Mouse (Mus musculus) liver, embryonic 16.5 days (tissue): Measurements from ENCODE around the gene Cltb. TPM values are rescaled to one million over a fixed set of nuclear protein-coding genes. Genes with fewer than 3 reads are reported as not detected.

ENCODE experiments used
- ATAC-seq: fragments of 200-750 bp; cut with Nextera tagmentation; 2 replicates; pipeline ENCODE4 v1.8.0; 2017; ENCODE audit warnings: low read depth, mild to moderate bottlenecking, moderate number of reproducible peaks, moderate library complexity
- H3K27ac ChIP-seq: fragments of 300-500 bp; sonication (generic); 2 replicates; pipeline ENCODE4 v1.5.1; 2014; ENCODE audit warnings: mild to moderate bottlenecking, low read length
- H3K27me3 ChIP-seq: fragments of 300-500 bp; sonication (generic); 2 replicates; pipeline ENCODE4 v1.6.1; 2014; ENCODE audit warnings: low read depth, low read length, mixed read lengths; ENCODE audit not compliant: control insufficient read depth, insufficient read depth
- H3K36me3 ChIP-seq: fragments of 300-500 bp; sonication (generic); 2 replicates; pipeline ENCODE4 v1.6.1; 2014; ENCODE audit warnings: mild to moderate bottlenecking; ENCODE audit not compliant: control insufficient read depth, insufficient read depth
- H3K4me1 ChIP-seq: fragments of 300-500 bp; sonication (generic); 2 replicates; pipeline ENCODE4 v1.6.1; 2014; ENCODE audit warnings: low read depth, low read length, mixed read lengths; ENCODE audit not compliant: control insufficient read depth
- H3K4me2 ChIP-seq: fragments of 300-500 bp; sonication (generic); 2 replicates; pipeline ENCODE4 v1.6.1; 2014; ENCODE audit warnings: low read depth, low read length, mixed read lengths
- H3K4me3 ChIP-seq: fragments of 300-500 bp; sonication (generic); 2 replicates; pipeline ENCODE4 v1.5.1; 2014; ENCODE audit warnings: low read depth, mild to moderate bottlenecking, low read length
- H3K9ac ChIP-seq: fragments of 300-500 bp; sonication (generic); 2 replicates; pipeline ENCODE4 v1.6.1; 2014; ENCODE audit warnings: low read depth, low read length
- H3K9me3 ChIP-seq: fragments of 300-500 bp; sonication (generic); replicated peaks from 2 replicates; pipeline ENCODE4 v1.6.1; 2016; ENCODE audit warnings: low read length; ENCODE audit not compliant: control insufficient read depth
- WGBS: fragments of 180-500 bp; shearing (Covaris S2); extraction: QIAGEN DNeasy Blood & Tissue Kit; methylation state at CpG from one replicate; pipeline ENCODE4 v1.1.7; 2014; ENCODE audit not compliant: insufficient replicate concordance; 5-methylcytosine and 5-hydroxymethylcytosine counted together
- polyA plus RNA-seq: library from polyadenylated mRNA; unstranded; fragments of >200 nt; fragmentation: Nextera tagmentation; extraction: Ambion mirVana; gene quantifications from 2 replicates; pipeline ENCODE4 v1.2.1, GENCODE M21; 2015

Gene Cltb
- polyA plus RNA-seq, 1 experiment from 2014 or later = 30.8 TPM

- H3K27ac ChIP-seq = peak overlapping the region; percentile 77
- ATAC-seq = peak; percentile 49
- peaks cover 16% of the 10 kb centered on the region for H3K4me1 ChIP-seq
- H3K36me3 ChIP-seq = peaks cover 15% of the 10 kb centered on the region
- H3K9me3 ChIP-seq = no peaks in the 10 kb centered on the region
- H3K9ac ChIP-seq = peak overlapping the region; percentile 99
- WGBS = 9% methylated on average over 45 of the region's 45 CpGs
- H3K4me3 ChIP-seq = peak overlapping the region; percentile 95
- H3K4me2 ChIP-seq = peak overlapping the region; percentile 92
- H3K27me3 ChIP-seq = no peaks in the 10 kb centered on the region
Measured at GRCm38 (mm10) chr13:54564232-54565200, 46.6 kb downstream of the Cltb start.

- Histone ChIP-seq H3K36me3 (peaks cover 21% of the 10 kb centered on the region), H3K4me3 (no peak overlapping the region), H3K9ac (no peak overlapping the region), H3K27me3 (no peaks in the 10 kb centered on the region), H3K4me1 (peaks cover 16% of the 10 kb centered on the region), H3K4me2 (no peak overlapping the region), H3K9me3 (no peaks in the 10 kb centered on the region), H3K27ac (no peak overlapping the region)
- ATAC-seq = no peak
- WGBS = 67% methylated on average over 7 of the region's 7 CpGs
Measured at GRCm38 (mm10) chr13:54562562-54562961, 48.6 kb downstream of the Cltb start.

GRCm38 (mm10) chr13:54560608-54561007 is 50.5 kb downstream of the Cltb start:
- H3K9ac ChIP-seq = no peak overlapping the region
- H3K9me3 ChIP-seq = no peaks in the 10 kb centered on the region
- H3K27me3 ChIP-seq = no peaks in the 10 kb centered on the region
- H3K4me2 ChIP-seq = no peak overlapping the region
- peaks cover 13% of the 10 kb centered on the region for H3K4me1 ChIP-seq
- no peak overlapping the region for H3K27ac ChIP-seq
- no peak for ATAC-seq
- no peak overlapping the region for H3K4me3 ChIP-seq
- peaks cover 24% of the 10 kb centered on the region for H3K36me3 ChIP-seq
- 87% methylated on average over 7 of the region's 7 CpGs for WGBS

GRCm38 (mm10) chr13:54559656-54560055 is 51.5 kb downstream of the Cltb start:
- Histone ChIP-seq H3K4me2 (no peak overlapping the region), H3K9ac (no peak overlapping the region), H3K36me3 (peaks cover 24% of the 10 kb centered on the region), H3K9me3 (no peaks in the 10 kb centered on the region), H3K27ac (no peak overlapping the region), H3K4me1 (peaks cover 9% of the 10 kb centered on the region), H3K4me3 (no peak overlapping the region), H3K27me3 (no peaks in the 10 kb centered on the region)
- ATAC-seq = no peak
- WGBS = 74% methylated on average over 2 of the region's 2 CpGs

- Histone ChIP-seq H3K36me3 (peaks cover 24% of the 10 kb centered on the region), H3K27ac (no peak overlapping the region)
- 95% methylated on average over 1 of the region's 1 CpGs for WGBS
Measured at GRCm38 (mm10) chr13:54557652-54558051, 53.5 kb downstream of the Cltb start.

GRCm38 (mm10) chr13:54556796-54557195 is 54.3 kb downstream of the Cltb start:
- ATAC-seq = no peak
- whole genome bisulfite sequencing = 74% methylated on average over 3 of the region's 3 CpGs
- no peak overlapping the region for H3K4me2 ChIP-seq
- H3K4me1 ChIP-seq = no peaks in the 10 kb centered on the region
- no peaks in the 10 kb centered on the region for H3K9me3 ChIP-seq
- H3K9ac ChIP-seq = no peak overlapping the region
- H3K27me3 ChIP-seq = no peaks in the 10 kb centered on the region
- H3K4me3 ChIP-seq = no peak overlapping the region
- H3K36me3 ChIP-seq = peaks cover 24% of the 10 kb centered on the region
- H3K27ac ChIP-seq = no peak overlapping the region

More at GRCm38 (mm10) chr13:54557652-54558051, 53.5 kb downstream of the Cltb start:
- H3K4me3 ChIP-seq = no peak overlapping the region
- no peaks in the 10 kb centered on the region for H3K9me3 ChIP-seq
- no peak overlapping the region for H3K9ac ChIP-seq
- ATAC-seq = no peak
- H3K27me3 ChIP-seq = no peaks in the 10 kb centered on the region
- H3K4me2 ChIP-seq = no peak overlapping the region
- H3K4me1 ChIP-seq = no peaks in the 10 kb centered on the region

GRCm38 (mm10) chr13:54556176-54556575 is 55.0 kb downstream of the Cltb start:
- Histone ChIP-seq H3K4me2 (no peak overlapping the region), H3K4me1 (no peaks in the 10 kb centered on the region), H3K9me3 (no peaks in the 10 kb centered on the region), H3K9ac (no peak overlapping the region), H3K27ac (no peak overlapping the region), H3K27me3 (no peaks in the 10 kb centered on the region), H3K4me3 (no peak overlapping the region), H3K36me3 (peaks cover 21% of the 10 kb centered on the region)
- 85% methylated on average over 9 of the region's 9 CpGs for WGBS
- ATAC-seq = no peak

GRCm38 (mm10) chr13:54548036-54548435 is 63.1 kb downstream of the Cltb start:
- Histone ChIP-seq H3K9me3 (no peaks in the 10 kb centered on the region), H3K4me1 (no peaks in the 10 kb centered on the region), H3K4me2 (no peak overlapping the region), H3K9ac (no peak overlapping the region), H3K36me3 (peaks cover 6% of the 10 kb centered on the region; the same call in 1 of the 2 replicates), H3K27ac (no peak overlapping the region), H3K4me3 (no peak overlapping the region), H3K27me3 (no peaks in the 10 kb centered on the region)
- ATAC-seq = no peak
- 71% methylated on average over 7 of the region's 7 CpGs for WGBS
